Mouse (Mus musculus) left cerebral cortex, postnatal 25 days (tissue): ENCODE data around the gene Abca2. TPM values are rescaled to one million over a fixed set of nuclear protein-coding genes. Genes with fewer than 3 reads are reported as not detected.
A peak's percentile ranks its signal among the peaks of the same experiment; 100 is the strongest.

Experiments used
- DNase-seq, 2 experiments: peaks; one replicate each; pipeline ENCODE4 v3.0.0; 2022; ENCODE audit warnings: low spot score in 2 of 2, mixed read lengths in 1 of 2
- intact Hi-C: fragments of 180-260 bp; cut with DNase I; formaldehyde crosslinking; loops from one replicate; pipeline ENCODE4 v1.15.1; 2025
- microRNA-seq, 2 experiments: library from miRNA; unstranded; fragments of <30 nt; microRNA quantifications; one replicate each; pipeline ENCODE4 v1.2.0; 2022
- total RNA-seq, 2 experiments: library from RNA; stranded (reverse); gene quantifications; 2 replicates each; pipeline ENCODE4 v1.2.3; 2021

Gene Abca2
- total RNA-seq, 2 experiments from 2014 or later, result 154 to 165 TPM

GRCm38 (mm10) chr2:25482969-25483368, 54.5 kb downstream of the Abca2 start:
- no peak for DNase-seq

GRCm38 (mm10) chr2:25484901-25485647, 56.6 kb downstream of the Abca2 start:
- DNase-seq, result no peak
- intact Hi-C loops, result loop anchor here (10.0 kb wide), 1 partner anchor 60 kb away; the partner anchor contains the start of genes Abca2 and Fut7

More at GRCm38 (mm10) chr2:25482969-25483368, 54.5 kb downstream of the Abca2 start:
- intact Hi-C loops, result loop anchor here (10.0 kb wide), 1 partner anchor 58 kb away; the partner anchor contains the start of genes Abca2 and Fut7

GRCm38 (mm10) chr2:25487965-25488670, 59.6 kb downstream of the Abca2 start:
- intact Hi-C loops, result loop anchor here (10.0 kb wide), 1 partner anchor 63 kb away; the partner anchor contains the start of genes Abca2 and Fut7
- no peak for DNase-seq

- intact Hi-C loops, result loop anchor here (10.0 kb wide), 1 partner anchor 64 kb away; the partner anchor contains the start of genes Abca2 and Fut7
- no peak for DNase-seq
Measured at GRCm38 (mm10) chr2:25488671-25489068, 60.2 kb downstream of the Abca2 start.

GRCm38 (mm10) chr2:25492988-25493387, 64.5 kb downstream of the Abca2 start:
- no peak for DNase-seq
- intact Hi-C loops, result no loop called here

DNA sequence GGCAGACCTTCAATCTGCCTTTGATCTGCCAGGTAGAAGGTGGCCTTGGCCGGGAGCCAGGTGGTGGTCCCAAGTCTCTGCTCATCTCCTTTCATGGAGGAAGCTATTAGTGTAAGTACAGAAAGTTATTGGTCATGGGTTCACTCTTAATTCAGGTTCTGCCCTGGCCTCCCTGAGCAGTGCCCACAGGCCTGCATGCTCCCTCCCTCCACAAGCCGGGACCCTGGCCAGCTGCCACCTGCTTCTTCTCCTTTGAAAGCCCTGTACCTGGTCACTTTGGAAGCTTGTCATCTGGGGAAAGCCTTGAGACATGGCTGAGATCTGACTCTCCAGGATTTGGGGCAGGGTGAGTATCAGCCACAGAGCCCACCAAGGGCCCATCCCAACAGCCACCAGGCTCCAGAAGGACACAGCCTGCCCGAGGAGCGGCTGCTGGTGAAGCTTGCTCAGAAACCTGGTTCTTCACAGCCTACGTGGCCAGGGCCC, 65.0 kb downstream of the Abca2 start, which contains the start of gene Lcn12:
Lcn12 (minus strand) TSS at position 436 of the 486 bp plus-strand sequence.
- no peak for DNase-seq
- intact Hi-C loops, result no loop called here

DNA sequence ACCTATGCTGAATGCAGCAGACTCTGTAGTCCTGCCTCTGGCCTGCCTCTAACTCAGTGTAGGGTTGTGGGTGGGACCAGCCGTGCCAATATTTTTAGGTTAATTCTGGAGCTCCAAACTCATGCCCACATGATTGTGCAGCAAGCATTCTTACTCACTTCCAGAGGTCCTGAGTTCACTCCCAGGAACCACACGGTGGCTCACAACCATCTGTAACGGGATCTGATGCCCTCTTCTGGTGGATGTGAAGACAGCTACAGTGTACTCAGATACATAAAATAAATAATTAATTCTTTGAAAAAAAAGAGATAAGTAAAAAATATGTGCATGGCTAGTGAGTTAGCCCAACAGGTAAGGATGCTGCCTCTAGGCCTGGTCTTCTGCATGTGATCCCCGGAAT, 68.0 kb downstream of the Abca2 start:
- DNase-seq, result peak; percentile 27 to 43
- intact Hi-C loops, result no loop called here

Small RNA genes within 50 kb of the gene (microRNA-seq; reads per million reads assigned to microRNA genes)
- 7.2 to 7.4 reads per million in 2 experiments for gene Mir3087

Other genes starting within 250 kb of the Abca2 start
- 10 to 100 TPM; 21.7 to 30.7 TPM for gene Nrarp, start 247.9 kb upstream of the Abca2 start, total RNA-seq
- gene Tor4a, start 231.8 kb upstream of the Abca2 start, total RNA-seq, result 1 to 10 TPM; 1.9 to 2.3 TPM
- gene Nelfb, start 217.2 kb upstream of the Abca2 start, total RNA-seq, result 10 to 100 TPM; 50.8 to 51.8 TPM
- under 1 TPM in 1 of 2 experiments, not detected in 1; 0.23 TPM for gene Stpg3, start 214.1 kb upstream of the Abca2 start, total RNA-seq
- gene Fam166a, start 210.0 kb upstream of the Abca2 start, total RNA-seq, result not detected
- 100 to 1,000 TPM; 376 to 398 TPM for gene Tubb4b, start 204.0 kb upstream of the Abca2 start, total RNA-seq
- gene Slc34a3, start 194.3 kb upstream of the Abca2 start, total RNA-seq, result not detected
- gene Rnf224, start 191.9 kb upstream of the Abca2 start, total RNA-seq, result not detected
- gene Rnf208, start 186.4 kb upstream of the Abca2 start, total RNA-seq, result 100 to 1,000 TPM; 243 to 256 TPM
- not detected for gene Cysrt1, start 186.3 kb upstream of the Abca2 start, total RNA-seq
- 1 to 10 TPM; 1.6 to 2.9 TPM for gene AL732309.1, start 181.8 kb upstream of the Abca2 start, total RNA-seq
- gene Tmem203, start 173.3 kb upstream of the Abca2 start, total RNA-seq, result 10 to 100 TPM; 32.8 to 37.3 TPM
- gene Tprn, start 166.1 kb upstream of the Abca2 start, total RNA-seq, result 10 to 100 TPM; 14.4 to 15.5 TPM
- gene Ssna1, start 156.3 kb upstream of the Abca2 start, total RNA-seq, result 10 to 100 TPM; 67.2 to 69.6 TPM
- 10 to 100 TPM; 73.0 to 77.2 TPM for gene Anapc2, start 156.2 kb upstream of the Abca2 start, total RNA-seq
- gene Tmem210, start 140.6 kb upstream of the Abca2 start, total RNA-seq, result not detected
- gene Lrrc26, start 138.8 kb upstream of the Abca2 start, total RNA-seq, result not detected
- 100 to 1,000 TPM; 435 to 455 TPM for gene Grin1, start 109.5 kb upstream of the Abca2 start, total RNA-seq
- 10 to 100 TPM; 55.0 to 59.5 TPM for gene Man1b1, start 96.4 kb upstream of the Abca2 start, total RNA-seq
- gene Dpp7, start 72.3 kb upstream of the Abca2 start, total RNA-seq, result 10 to 100 TPM; 28.2 to 33.2 TPM
- gene Uap1l1, start 63.0 kb upstream of the Abca2 start, total RNA-seq, result 10 to 100 TPM; 11.3 to 14.0 TPM
- gene Sapcd2, start 56.4 kb upstream of the Abca2 start, total RNA-seq, result 1 to 10 TPM; 1.9 to 2.5 TPM
- 10 to 100 TPM; 11.7 to 13.2 TPM for gene Entpd2, start 32.8 kb upstream of the Abca2 start, total RNA-seq
- 100 to 1,000 TPM; 331 to 339 TPM for gene Npdc1, start 29.4 kb upstream of the Abca2 start, total RNA-seq
- gene Fut7, start 5.4 kb upstream of the Abca2 start, total RNA-seq, result under 1 TPM; 0.32 to 0.37 TPM
- under 1 TPM in 1 of 2 experiments, not detected in 1; 0.69 TPM for gene Clic3, start 28.1 kb downstream of the Abca2 start, total RNA-seq
- 10 to 100 TPM; 68.6 to 81.0 TPM for gene Paxx, start 32.4 kb downstream of the Abca2 start, total RNA-seq
- 1,000 to 10,000 TPM; 1,926 to 2,241 TPM for gene Ptgds, start 41.3 kb downstream of the Abca2 start, total RNA-seq
- gene Lcn12, start 65.2 kb downstream of the Abca2 start, total RNA-seq, result not detected
- 100 to 1,000 TPM; 112 to 127 TPM for gene Fbxw5, start 72.0 kb downstream of the Abca2 start, total RNA-seq
- 1 to 10 TPM; 1.1 to 1.7 TPM for gene C8g, start 73.0 kb downstream of the Abca2 start, total RNA-seq
- 10 to 100 TPM in 1 of 2 experiments, 1 to 10 TPM in 1; 9.6 to 10.4 TPM for gene Traf2, start 118.2 kb downstream of the Abca2 start, total RNA-seq
- gene Edf1, start 129.1 kb downstream of the Abca2 start, total RNA-seq, result 100 to 1,000 TPM; 202 to 214 TPM
- 1 to 10 TPM in 1 of 2 experiments, under 1 TPM in 1; 0.69 to 2.1 TPM for gene Mamdc4, start 146.1 kb downstream of the Abca2 start, total RNA-seq
- gene Phpt1, start 146.5 kb downstream of the Abca2 start, total RNA-seq, result 10 to 100 TPM; 73.8 to 74.3 TPM
- gene Ajm1, start 153.1 kb downstream of the Abca2 start, total RNA-seq, result 100 to 1,000 TPM; 109 to 120 TPM
- 100 to 1,000 TPM; 136 to 152 TPM for gene Rabl6, start 179.8 kb downstream of the Abca2 start, total RNA-seq
- not detected for gene Ccdc183, start 189.0 kb downstream of the Abca2 start, total RNA-seq
- gene Tmem141, start 193.3 kb downstream of the Abca2 start, total RNA-seq, result 10 to 100 TPM; 26.7 to 27.7 TPM
- under 1 TPM; 0.44 to 0.55 TPM for gene Fcna, start 199.3 kb downstream of the Abca2 start, total RNA-seq
- gene Lcn8, start 224.4 kb downstream of the Abca2 start, total RNA-seq, result not detected
- not detected for gene Lcn5, start 229.2 kb downstream of the Abca2 start, total RNA-seq
- not detected for gene Lcn6, start 248.1 kb downstream of the Abca2 start, total RNA-seq